Mouse (Mus musculus) bone marrow, adult 2 months (tissue): ENCODE results near the gene Trappc1.

Experiments
- CTCF ChIP-seq: fragments of 200-500 bp; IDR thresholded peaks from 2 replicates; pipeline ENCODE4 v1.5.1; 2011; ENCODE audit warnings: low read length, control low read depth; ENCODE audit not compliant: control insufficient read depth, insufficient read depth
- POLR2A ChIP-seq: fragments of 200-500 bp; IDR thresholded peaks from 2 replicates; pipeline ENCODE4 v1.6.1; 2011; ENCODE audit warnings: low read depth, mild to moderate bottlenecking, control low read depth, low read length, borderline replicate concordance; ENCODE audit not compliant: control insufficient read depth

GRCm38 (mm10) chr11:69333922-69334321 is 10.1 kb downstream of the Trappc1 start:
- TF ChIP-seq CTCF (no peak), POLR2A (no peak)
